Mouse (Mus musculus) left cerebral cortex, adult 9 months (tissue): ENCODE results near the gene Cnst.
"Not testable (repeated sequence)": the region's sequence is repeated elsewhere in the genome, so short reads cannot be mapped to it uniquely, and the experiment has no call there.

ENCODE experiments used
- DNase-seq, 2 experiments: peaks; one replicate each; pipeline ENCODE4 v3.0.0; 2022; ENCODE audit warnings: low spot score in 2 of 2

Gene Cnst

DNA sequence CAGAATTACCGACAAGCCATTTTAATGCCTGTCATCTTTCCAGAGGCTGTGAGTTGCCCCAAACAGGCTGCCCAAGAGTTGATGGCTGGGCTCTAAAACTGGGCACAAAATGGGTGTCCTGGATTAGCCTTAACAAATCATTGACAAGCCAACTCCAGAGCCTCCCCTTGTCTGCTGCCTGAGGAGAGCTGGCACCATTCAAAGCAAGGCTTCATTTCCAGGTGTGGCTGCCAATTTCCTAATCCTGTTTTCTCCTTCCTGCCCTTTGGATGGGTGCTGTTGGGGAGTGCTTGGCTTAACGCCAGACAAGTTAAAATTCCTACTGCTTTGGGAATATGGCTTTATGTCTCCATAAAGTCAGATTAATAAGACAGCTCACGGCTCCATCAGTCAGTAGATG is 98.0 kb downstream of the Cnst start:
- no peak for DNase-seq

- DNase-seq = peak in 1 of 2 experiments; percentile 92
Measured at GRCm38 (mm10) chr1:179645101-179645979, 99.2 kb downstream of the Cnst start.

- no peak for DNase-seq
Measured at GRCm38 (mm10) chr1:179645980-179646268, 99.8 kb downstream of the Cnst start.

DNA sequence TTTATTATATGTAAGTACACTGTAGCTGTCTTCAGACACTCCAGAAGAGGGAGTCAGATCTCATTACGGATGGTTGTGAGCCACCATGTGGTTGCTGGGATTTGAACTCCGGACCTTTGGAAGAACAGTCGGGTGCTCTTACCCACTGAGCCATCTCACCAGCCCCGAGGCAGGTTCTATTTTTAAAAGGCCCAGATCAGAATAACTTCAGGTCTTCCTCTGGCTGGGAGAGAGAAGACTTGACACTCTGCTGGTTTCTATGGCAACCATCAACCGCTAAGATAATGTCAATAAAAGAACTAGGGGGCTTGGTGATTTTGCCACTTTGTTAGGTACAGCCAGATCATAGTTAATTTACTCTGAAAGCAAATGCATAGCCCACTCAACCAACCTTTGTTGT is 102.5 kb downstream of the Cnst start:
- not testable (repeated sequence) for DNase-seq

- DNase-seq = no peak
Measured at GRCm38 (mm10) chr1:179649324-179649723, 103.2 kb downstream of the Cnst start.

- DNase-seq = no peak
Measured at GRCm38 (mm10) chr1:179650284-179650683, 104.1 kb downstream of the Cnst start.

DNA sequence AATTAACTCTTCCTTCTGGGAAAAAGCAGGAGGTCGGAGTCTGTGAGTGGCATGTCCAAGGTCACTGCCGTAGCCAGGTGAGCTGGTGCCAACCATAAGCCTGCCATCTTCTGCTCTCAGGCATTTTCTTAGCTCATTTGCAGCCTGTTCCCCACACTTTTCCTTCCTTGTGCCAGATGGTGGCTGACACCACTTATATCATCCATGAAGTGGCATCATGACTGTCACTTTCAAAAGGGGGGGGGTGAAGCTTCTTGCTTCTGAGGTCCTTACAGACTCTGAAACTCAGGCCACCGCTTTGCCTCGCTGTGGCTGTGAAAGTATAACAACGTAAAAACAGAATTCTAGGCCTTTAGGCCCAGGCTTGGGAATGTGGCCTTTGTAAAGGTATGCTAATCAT is 105.1 kb downstream of the Cnst start:
- DNase-seq = no peak

- DNase-seq = peak in 1 of 2 experiments; percentile 46
Measured at GRCm38 (mm10) chr1:179663065-179663464, 116.9 kb downstream of the Cnst start.

- no peak for DNase-seq
Measured at GRCm38 (mm10) chr1:179664309-179664930, 118.2 kb downstream of the Cnst start.

- DNase-seq = no peak
Measured at GRCm38 (mm10) chr1:179666971-179667370, 120.8 kb downstream of the Cnst start.

- DNase-seq = no peak
Measured at GRCm38 (mm10) chr1:179667450-179667849, 121.3 kb downstream of the Cnst start.

- DNase-seq = peak; percentile 58 to 81
Measured at GRCm38 (mm10) chr1:179668013-179668805, 122.0 kb downstream of the Cnst start, which contains the start of gene Sccpdh. Gene Sccpdh, plus strand, starts transcription at chr1:179668210.

- DNase-seq = no peak
Measured at GRCm38 (mm10) chr1:179668836-179669537, 122.8 kb downstream of the Cnst start.

GRCm38 (mm10) chr1:179674355-179674754 is 128.2 kb downstream of the Cnst start:
- no peak for DNase-seq

GRCm38 (mm10) chr1:179677031-179677430 is 130.9 kb downstream of the Cnst start:
- DNase-seq = no peak
